Mouse (Mus musculus) adrenal gland, adult (tissue): Measurements from ENCODE around the gene Slc2a3.
A peak's percentile ranks its signal among the peaks of the same experiment; 100 is the strongest.

Source experiments
- DNase-seq, 2 experiments: peaks; one replicate each; pipeline ENCODE4 v3.0.0; 2022 to 2023; ENCODE audit warnings: low spot score in 1 of 2; ENCODE audit not compliant: inconsistent age in 2 of 2

Slc2a3 gene

GRCm38 (mm10) chr6:122801301-122801800 lies at the start of gene Slc2a3:
Gene Slc2a3 (minus strand): TSS chr6:122801640.
- peak; percentile 69 to 83 for DNase-seq

- no peak for DNase-seq
Measured at GRCm38 (mm10) chr6:122843759-122844158, 42.3 kb upstream of the Slc2a3 start.

GRCm38 (mm10) chr6:122837539-122837938 lies 36.1 kb upstream of the Slc2a3 start:
- DNase-seq = no peak

- DNase-seq = no peak
Measured at GRCm38 (mm10) chr6:122836974-122837373, 35.5 kb upstream of the Slc2a3 start.

- peak in 1 of 2 experiments; percentile 83 for DNase-seq
Measured at GRCm38 (mm10) chr6:122834365-122834764, 32.9 kb upstream of the Slc2a3 start.

- no peak for DNase-seq
Measured at GRCm38 (mm10) chr6:122832880-122833279, 31.4 kb upstream of the Slc2a3 start.

- DNase-seq = peak in 1 of 2 experiments; percentile 66
Measured at GRCm38 (mm10) chr6:122828086-122828485, 26.6 kb upstream of the Slc2a3 start.

- peak; percentile 72 to 84 for DNase-seq
Measured at GRCm38 (mm10) chr6:122825923-122826742, 24.7 kb upstream of the Slc2a3 start.

GRCm38 (mm10) chr6:122825166-122825565 lies 23.7 kb upstream of the Slc2a3 start:
- DNase-seq = no peak

- no peak for DNase-seq
Measured at GRCm38 (mm10) chr6:122824086-122824485, 22.6 kb upstream of the Slc2a3 start.

GRCm38 (mm10) chr6:122821822-122822221 lies 20.4 kb upstream of the Slc2a3 start:
- no peak for DNase-seq

- DNase-seq = peak in 1 of 2 experiments; percentile 47
Measured at GRCm38 (mm10) chr6:122820799-122821650, 19.6 kb upstream of the Slc2a3 start.

GRCm38 (mm10) chr6:122820071-122820798 lies 18.8 kb upstream of the Slc2a3 start:
- DNase-seq = peak; percentile 57 to 82

- DNase-seq = peak; percentile 85 to 94
Measured at GRCm38 (mm10) chr6:122819306-122820070, 18.0 kb upstream of the Slc2a3 start, which contains the start of gene Foxj2. Gene Foxj2 (plus strand): TSS chr6:122819914.

GRCm38 (mm10) chr6:122813640-122814039 lies 12.2 kb upstream of the Slc2a3 start:
- no peak for DNase-seq

GRCm38 (mm10) chr6:122812716-122813115 lies 11.3 kb upstream of the Slc2a3 start:
- no peak for DNase-seq

- peak; percentile 47 to 82 for DNase-seq
Measured at GRCm38 (mm10) chr6:122811771-122812600, 10.5 kb upstream of the Slc2a3 start.

GRCm38 (mm10) chr6:122811280-122811652 lies 9.8 kb upstream of the Slc2a3 start:
- DNase-seq = peak; percentile 96 to 98

GRCm38 (mm10) chr6:122810615-122811279 lies 9.3 kb upstream of the Slc2a3 start:
- peak; percentile 98 for DNase-seq
